In genomic region chr8:10924526-10925199, GRCm38 (mm10) we compare ENCODE assay signal across 8 mouse cellular contexts.
DNase-seq lines count a peak whose midpoint lies in the region; ATAC-seq and TF ChIP-seq lines count a peak whose summit lies in the region.

No protein-coding gene starts in this region.

- H3K27ac ChIP-seq in lung, embryonic 14.5 days (ENCODE audit: low read depth) = peak overlapping the region; percentile 95
- peak overlapping the region; percentile 76 for H3K27ac ChIP-seq in neural tube, embryonic 13.5 days (replicated peaks)

- DNase-seq in thymus, postnatal 14 days = peak; percentile 41
- DNase-seq in thymus, postnatal 0 days (ENCODE audit: low spot score) = no peak
- peak; percentile 70 to 73 for DNase-seq in heart, adult 9 months (ENCODE audit: low spot score in 2 of 2)
- peak; percentile 72 for DNase-seq in kidney, adult 18-20 months
- peak; percentile 86 for DNase-seq in lung, embryonic 14.5 days
- DNase-seq in cerebellum, postnatal 25 days = no peak

- H3K27me3 ChIP-seq in lung, embryonic 14.5 days (ENCODE audit: insufficient read depth, low read length) = 0 out of 2 replicates have a peak, but pooled peaks cover 3% of the 10 kb centered on the region
- peaks cover 24% of the 10 kb centered on the region for H3K27me3 ChIP-seq in neural tube, embryonic 13.5 days

- peak overlapping the region; percentile 42 for H3K9ac ChIP-seq in lung, embryonic 14.5 days
- H3K9ac ChIP-seq in neural tube, embryonic 13.5 days = no peak overlapping the region

- peaks cover 46% of the 10 kb centered on the region for H3K4me1 ChIP-seq in lung, embryonic 14.5 days (ENCODE audit: insufficient read depth)
- H3K4me1 ChIP-seq in neural tube, embryonic 13.5 days (replicated peaks) = peaks cover 78% of the 10 kb centered on the region

- 3% methylated on average over 20 of the region's 20 CpGs for WGBS in lung, embryonic 14.5 days
- WGBS in neural tube, embryonic 13.5 days = under 1% methylated on average over 20 of the region's 20 CpGs

- peak overlapping the region; percentile 45 for H3K4me2 ChIP-seq in lung, embryonic 14.5 days
- H3K4me2 ChIP-seq in neural tube, embryonic 13.5 days = peak overlapping the region; percentile 39

- H3K4me3 ChIP-seq in lung, embryonic 14.5 days (ENCODE audit: low read depth, low read length) = no peak overlapping the region
- no peak overlapping the region for H3K4me3 ChIP-seq in neural tube, embryonic 13.5 days

- no peak for TF ChIP-seq CTCF in lung, embryonic 14.5 days (IDR thresholded peaks at IDR 0.05; ENCODE audit: low read depth)

- ATAC-seq in common myeloid progenitor, adult 5-6 weeks (replicated peaks; ENCODE audit: low read depth, poor library complexity, severe bottlenecking) = peak; percentile 90
- ATAC-seq in lung, embryonic 14.5 days (ENCODE audit: insufficient read depth) = peak; percentile 57
- ATAC-seq in neural tube, embryonic 13.5 days (ENCODE audit: low read depth) = peak; percentile 36

- no peaks in the 10 kb centered on the region for H3K9me3 ChIP-seq in lung, embryonic 14.5 days (ENCODE audit: low read depth, low read length)
- H3K9me3 ChIP-seq in neural tube, embryonic 13.5 days = no peaks in the 10 kb centered on the region

- H3K36me3 ChIP-seq in lung, embryonic 14.5 days (ENCODE audit: insufficient read depth) = no peaks in the 10 kb centered on the region
- no peaks in the 10 kb centered on the region for H3K36me3 ChIP-seq in neural tube, embryonic 13.5 days

Comparison
In these comparisons a context has a peak if more than half of its experiments do, and no peak if none do; other contexts are left out.
1. DNase-seq: peak in thymus, postnatal 14 days (single experiment), heart, adult 9 months (2 of 2), kidney, adult 18-20 months (single experiment) and lung, embryonic 14.5 days (single experiment); none in thymus, postnatal 0 days (single experiment) and cerebellum, postnatal 25 days (0 of 2).
2. ATAC-seq: peak in every context shown above with its lines; median percentile 90 in common myeloid progenitor, adult 5-6 weeks; 57 in lung, embryonic 14.5 days; 36 in neural tube, embryonic 13.5 days.